Mouse (Mus musculus): ENCODE data around the gene Tnfrsf12a. TPM values are rescaled to one million over a fixed set of nuclear protein-coding genes. Genes with fewer than 3 reads are reported as not detected.
A peak's percentile ranks its signal among the peaks of the same experiment; 100 is the strongest.

Gene Tnfrsf12a
- polyA plus RNA-seq, 1 experiment = 4.2 TPM

DNA sequence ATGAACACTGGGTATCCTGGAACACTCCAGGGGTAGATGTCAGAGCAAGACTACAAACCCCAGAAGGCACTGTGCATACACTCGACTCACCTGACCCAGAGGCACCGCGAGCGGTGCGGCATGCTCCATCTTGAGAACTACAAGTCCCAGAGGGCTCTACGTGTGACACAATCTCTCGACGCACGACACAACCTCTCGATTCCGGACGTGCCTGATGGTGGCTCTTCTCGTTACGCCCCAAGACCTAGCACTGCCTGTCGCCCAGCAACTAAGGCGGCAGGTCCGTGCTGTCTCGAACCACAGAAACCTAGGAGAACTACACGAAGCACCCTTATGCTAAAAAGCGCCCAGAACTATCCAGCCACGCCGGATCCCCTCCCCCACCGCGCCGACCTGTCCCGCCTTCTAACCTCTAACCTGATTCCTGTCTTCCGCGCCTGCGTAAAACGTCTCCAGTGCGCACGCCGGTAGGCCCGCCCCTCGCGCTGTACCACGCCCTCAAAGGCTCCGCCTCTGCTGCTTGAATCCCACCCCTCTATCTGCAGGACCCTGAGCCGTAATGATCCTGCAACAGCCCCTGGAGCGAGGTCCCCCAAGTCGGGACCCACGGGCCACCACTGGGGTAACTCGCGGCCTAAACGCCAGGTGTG is 3.7 kb downstream of the Tnfrsf12a start, which contains the start of the genes Hcfc1r1 and Thoc6:
Hcfc1r1 (plus strand) TSS at position 173 of the 650 bp plus-strand sequence.
Thoc6 (minus strand) TSS at position 459 of the 650 bp plus-strand sequence.
- Histone ChIP-seq H3K4me1 (ENCODE audit: control insufficient read depth, insufficient read depth, low read length) (peaks cover 2% of the 10 kb centered on the region), H3K4me3 (ENCODE audit: insufficient read depth, low read length) (peak within 1 kb of the TSS; percentile 66), H3K27ac (ENCODE audit: insufficient read depth, low read length) (peak within 1 kb of the TSS; percentile 79)
- no peak for TF ChIP-seq CTCF (IDR thresholded peaks at IDR 0.05; ENCODE audit: extremely low read depth, insufficient read depth, low read length)
- TF ChIP-seq POLR2A (IDR thresholded peaks at IDR 0.05; ENCODE audit: extremely low read depth, insufficient read depth, low read length) = peak; percentile 83

DNA sequence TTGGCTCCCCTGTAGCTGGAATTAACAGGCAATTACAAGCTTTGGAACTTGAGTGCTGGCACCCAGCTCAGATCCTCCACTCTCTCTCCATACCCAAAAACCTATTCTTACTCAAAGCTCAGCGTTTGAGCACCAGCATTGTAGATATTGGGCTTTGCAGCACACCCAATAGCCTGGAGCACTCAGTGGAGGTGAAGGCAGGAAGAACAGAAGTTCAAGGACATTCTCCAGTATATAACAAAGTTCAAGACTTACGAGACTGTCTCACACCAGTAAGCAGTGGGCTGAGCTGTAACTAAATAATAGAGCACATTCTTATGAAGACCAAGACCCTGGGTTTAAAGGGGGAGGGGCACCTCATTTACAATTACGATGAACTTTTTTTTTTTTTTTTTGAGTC is 4.5 kb downstream of the Tnfrsf12a start:
- H3K4me1 ChIP-seq (ENCODE audit: control insufficient read depth, insufficient read depth, low read length) = peaks cover 2% of the 10 kb centered on the region
- no peak overlapping the region for H3K27ac ChIP-seq (ENCODE audit: insufficient read depth, low read length)
- TF ChIP-seq POLR2A (IDR thresholded peaks at IDR 0.05; ENCODE audit: extremely low read depth, insufficient read depth, low read length) = no peak
- no peak for TF ChIP-seq CTCF (IDR thresholded peaks at IDR 0.05; ENCODE audit: extremely low read depth, insufficient read depth, low read length)
- H3K4me3 ChIP-seq (ENCODE audit: insufficient read depth, low read length) = peak overlapping the region; percentile 66; the same call in 1 of the 2 replicates

DNA sequence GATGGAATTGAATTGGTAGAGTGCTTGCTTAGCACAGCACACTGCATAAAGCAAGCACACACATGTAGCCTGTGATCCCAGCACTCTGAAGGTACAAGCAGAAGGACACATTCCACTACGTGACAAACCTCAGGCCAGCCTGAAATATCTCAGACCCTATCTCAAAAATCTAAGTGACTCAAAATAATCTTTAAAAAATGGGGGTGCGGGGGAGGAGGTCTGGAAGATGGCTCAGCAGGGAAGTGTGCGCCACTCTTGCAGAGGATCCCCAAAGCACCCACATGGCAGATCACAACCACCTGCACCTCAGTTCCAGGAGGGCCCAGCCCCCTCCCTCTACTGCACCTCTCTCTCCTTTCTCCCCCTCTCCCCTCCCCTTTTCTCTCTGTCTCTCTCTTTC is 5.7 kb downstream of the Tnfrsf12a start:
- H3K4me1 ChIP-seq (ENCODE audit: control insufficient read depth, insufficient read depth, low read length) = peaks cover 2% of the 10 kb centered on the region; the same call in 1 of the 2 replicates
- H3K27ac ChIP-seq (ENCODE audit: insufficient read depth, low read length) = no peak overlapping the region
- H3K4me3 ChIP-seq (ENCODE audit: insufficient read depth, low read length) = no peak overlapping the region
- no peak for TF ChIP-seq POLR2A (IDR thresholded peaks at IDR 0.05; ENCODE audit: extremely low read depth, insufficient read depth, low read length)

- no peak for TF ChIP-seq POLR2A (IDR thresholded peaks at IDR 0.05; ENCODE audit: extremely low read depth, insufficient read depth, low read length)
- no peak for TF ChIP-seq CTCF (IDR thresholded peaks at IDR 0.05; ENCODE audit: extremely low read depth, insufficient read depth, low read length)
- Histone ChIP-seq H3K27ac (ENCODE audit: insufficient read depth, low read length) (no peak overlapping the region), H3K4me1 (ENCODE audit: control insufficient read depth, insufficient read depth, low read length) (peaks cover 2% of the 10 kb centered on the region; the same call in 1 of the 2 replicates), H3K4me3 (ENCODE audit: insufficient read depth, low read length) (no peak overlapping the region)
These were observed 6.7 kb downstream of the Tnfrsf12a start for GRCm38 (mm10) chr17:23670516-23671074.

- no peak overlapping the region for H3K27ac ChIP-seq (ENCODE audit: insufficient read depth, low read length)
- TF ChIP-seq POLR2A (IDR thresholded peaks at IDR 0.05; ENCODE audit: extremely low read depth, insufficient read depth, low read length) (no peak), CTCF (IDR thresholded peaks at IDR 0.05; ENCODE audit: extremely low read depth, insufficient read depth, low read length) (no peak)
- H3K4me1 ChIP-seq (ENCODE audit: control insufficient read depth, insufficient read depth, low read length) = no peaks in the 10 kb centered on the region
- no peak overlapping the region for H3K4me3 ChIP-seq (ENCODE audit: insufficient read depth, low read length)
These were observed 11.8 kb downstream of the Tnfrsf12a start for GRCm38 (mm10) chr17:23665511-23665910.

GRCm38 (mm10) chr17:23664556-23665021 is 12.7 kb downstream of the Tnfrsf12a start:
- TF ChIP-seq POLR2A (IDR thresholded peaks at IDR 0.05; ENCODE audit: extremely low read depth, insufficient read depth, low read length) = no peak
- TF ChIP-seq CTCF (IDR thresholded peaks at IDR 0.05; ENCODE audit: extremely low read depth, insufficient read depth, low read length) = peak; percentile 67
- Histone ChIP-seq H3K4me3 (ENCODE audit: insufficient read depth, low read length) (no peak overlapping the region), H3K27ac (ENCODE audit: insufficient read depth, low read length) (no peak overlapping the region), H3K4me1 (ENCODE audit: control insufficient read depth, insufficient read depth, low read length) (no peaks in the 10 kb centered on the region)

DNA sequence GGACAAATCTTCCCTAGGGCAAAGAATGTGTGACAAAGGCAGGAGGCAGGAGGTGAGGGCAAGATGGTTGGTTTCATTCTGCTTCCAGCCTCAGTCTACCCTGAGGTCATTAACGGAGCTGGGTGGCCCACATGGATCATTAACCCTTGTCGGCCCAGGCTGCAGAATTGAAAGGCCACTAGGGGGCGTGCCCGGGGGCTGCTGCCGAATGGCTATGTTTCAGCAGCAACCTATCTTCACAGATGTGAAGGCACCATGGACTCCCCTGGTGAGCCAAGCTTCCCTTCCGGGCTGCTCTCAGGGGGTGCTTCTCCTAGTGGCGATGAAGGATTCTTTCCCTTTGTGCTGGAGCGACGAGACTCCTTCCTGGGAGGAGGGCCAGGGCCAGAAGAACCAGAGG is 15.7 kb downstream of the Tnfrsf12a start:
- Histone ChIP-seq H3K4me3 (ENCODE audit: insufficient read depth, low read length) (no peak overlapping the region), H3K4me1 (ENCODE audit: control insufficient read depth, insufficient read depth, low read length) (no peaks in the 10 kb centered on the region), H3K27ac (ENCODE audit: insufficient read depth, low read length) (no peak overlapping the region)
- TF ChIP-seq CTCF (IDR thresholded peaks at IDR 0.05; ENCODE audit: extremely low read depth, insufficient read depth, low read length) = 0 out of 2 replicates have a peak, but pooled peaks have one; percentile 17
- TF ChIP-seq POLR2A (IDR thresholded peaks at IDR 0.05; ENCODE audit: extremely low read depth, insufficient read depth, low read length) = no peak

DNA sequence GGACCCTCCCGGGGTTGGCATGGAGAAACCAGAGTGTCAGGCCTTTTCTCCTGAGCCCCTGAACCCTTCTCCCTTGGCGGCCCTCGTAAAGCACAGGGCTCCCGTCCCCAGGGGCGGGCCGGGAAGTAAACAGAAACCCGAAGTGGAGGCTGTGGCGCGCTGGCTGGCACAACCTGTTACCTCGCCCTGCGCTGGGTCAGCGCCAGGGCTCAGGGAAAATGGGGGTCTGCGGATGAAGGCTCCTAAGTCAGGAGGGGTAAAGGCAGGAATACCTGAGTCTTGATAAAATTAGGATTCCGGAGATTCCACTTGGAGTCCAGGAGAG is 16.4 kb downstream of the Tnfrsf12a start:
- no peak overlapping the region for H3K4me3 ChIP-seq (ENCODE audit: insufficient read depth, low read length)
- TF ChIP-seq CTCF (IDR thresholded peaks at IDR 0.05; ENCODE audit: extremely low read depth, insufficient read depth, low read length) = no peak
- TF ChIP-seq POLR2A (IDR thresholded peaks at IDR 0.05; ENCODE audit: extremely low read depth, insufficient read depth, low read length) = no peak

DNA sequence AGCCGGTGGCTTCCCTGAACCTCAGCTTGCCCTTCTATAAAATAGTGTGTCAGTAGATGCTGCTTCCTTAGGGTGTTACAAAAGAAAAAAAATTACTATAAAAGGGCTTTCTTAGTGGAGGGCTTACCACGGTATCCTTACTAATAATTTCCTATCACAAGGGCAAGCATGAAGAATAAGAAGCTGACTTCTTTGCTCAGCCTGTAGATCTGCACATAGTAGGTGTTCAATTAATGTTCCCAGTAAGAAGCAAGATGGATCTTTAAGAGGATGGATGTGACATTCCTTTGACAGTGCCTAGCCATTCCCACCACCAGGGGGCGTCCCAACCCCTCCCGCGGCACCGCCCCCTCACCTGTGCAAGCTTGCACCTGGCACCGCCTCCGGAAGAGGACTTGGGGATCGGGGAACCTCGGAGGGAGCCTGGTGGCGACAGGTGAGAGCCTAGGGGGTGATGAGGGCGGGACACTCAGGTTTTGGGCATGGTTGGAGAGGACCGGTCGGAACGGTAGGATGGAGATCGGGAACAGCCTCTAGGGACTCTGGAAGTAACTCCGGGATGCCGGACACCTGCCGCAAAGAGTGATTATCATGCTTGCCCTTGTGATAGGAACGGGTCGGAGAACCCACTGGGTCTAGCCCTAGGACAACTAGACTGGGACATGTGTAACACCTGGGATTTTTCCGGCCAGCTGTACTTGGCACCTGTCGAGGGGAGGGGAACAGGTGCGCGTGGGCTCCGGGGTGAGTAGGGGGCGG is 17.0 kb downstream of the Tnfrsf12a start, which contains the start of gene Bicdl2:
Bicdl2 (plus strand) TSS at position 390 of the 759 bp plus-strand sequence.
- no peak within 1 kb of the TSS for H3K4me3 ChIP-seq (ENCODE audit: insufficient read depth, low read length)
- TF ChIP-seq CTCF (IDR thresholded peaks at IDR 0.05; ENCODE audit: extremely low read depth, insufficient read depth, low read length) (0 out of 2 replicates have a peak, but pooled peaks have one; percentile 21), POLR2A (IDR thresholded peaks at IDR 0.05; ENCODE audit: extremely low read depth, insufficient read depth, low read length) (no peak)
- H3K4me1 ChIP-seq (ENCODE audit: control insufficient read depth, insufficient read depth, low read length) = no peaks in the 10 kb centered on the region
- no peak within 1 kb of the TSS for H3K27ac ChIP-seq (ENCODE audit: insufficient read depth, low read length)

More for the DNA sequence above, 16.4 kb downstream of the Tnfrsf12a start:
- H3K27ac ChIP-seq (ENCODE audit: insufficient read depth, low read length) = no peak overlapping the region
- no peaks in the 10 kb centered on the region for H3K4me1 ChIP-seq (ENCODE audit: control insufficient read depth, insufficient read depth, low read length)

All from cortical plate, adult 2 months (tissue).